Mouse (Mus musculus) Muller cell, postnatal 12 days (primary cell): ENCODE measurements around the gene Lcp1.

ENCODE experiments used
- DNase-seq: peaks from one replicate; pipeline ENCODE4 v3.0.0-alpha.2; 2015; ENCODE audit errors: inconsistent ontology term

Gene Lcp1

DNA sequence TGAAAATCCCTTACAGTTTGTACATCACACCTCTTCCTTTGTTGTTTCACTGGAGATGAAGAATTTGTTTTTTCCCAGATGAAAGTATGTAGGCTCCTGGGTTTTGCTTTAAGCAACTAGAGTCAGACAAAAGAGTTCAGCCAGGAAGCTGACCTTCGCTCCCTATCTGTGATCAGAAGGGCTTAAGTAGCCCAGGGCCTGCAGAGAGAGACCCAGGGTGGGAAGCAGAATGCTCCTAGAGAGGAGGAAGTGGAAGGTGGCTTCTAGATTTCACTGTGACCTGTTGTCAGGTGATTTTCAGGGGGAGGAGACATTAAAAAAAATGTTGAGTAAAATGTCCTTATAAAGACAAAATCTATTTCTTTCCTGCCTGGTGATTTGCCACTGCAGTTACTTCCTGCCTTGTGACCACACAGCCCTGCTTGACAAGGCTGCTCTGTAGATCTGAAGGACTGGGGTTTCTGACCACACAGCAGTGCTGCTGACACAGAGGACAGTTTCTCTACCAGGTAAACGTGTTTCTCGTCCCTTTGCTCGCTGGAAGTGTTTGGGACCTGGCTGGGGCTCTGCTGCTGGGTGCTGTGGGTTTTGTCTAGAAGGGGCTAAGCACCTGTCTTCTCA lies 45.6 kb downstream of the Lcp1 start:
- DNase-seq = no peak

DNA sequence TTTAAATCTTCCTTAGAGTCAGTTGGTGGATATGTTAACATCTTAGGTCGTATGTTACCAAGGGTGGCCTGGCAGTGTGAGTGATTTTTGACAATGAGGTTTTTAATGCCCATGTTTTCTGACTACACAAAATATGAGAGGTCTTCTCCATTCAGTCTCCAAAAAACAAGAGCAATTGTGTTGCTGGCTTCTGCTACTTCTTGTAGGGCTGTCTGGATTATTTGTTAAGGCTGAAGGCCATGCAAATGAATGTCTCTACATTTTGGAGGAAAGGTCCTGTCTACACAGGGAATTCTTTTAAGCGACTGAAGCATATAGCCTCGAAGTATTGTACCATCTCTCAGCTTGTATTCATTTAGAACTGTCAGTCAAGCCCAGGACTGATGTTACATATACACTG lies 46.5 kb downstream of the Lcp1 start:
- DNase-seq = no peak

DNA sequence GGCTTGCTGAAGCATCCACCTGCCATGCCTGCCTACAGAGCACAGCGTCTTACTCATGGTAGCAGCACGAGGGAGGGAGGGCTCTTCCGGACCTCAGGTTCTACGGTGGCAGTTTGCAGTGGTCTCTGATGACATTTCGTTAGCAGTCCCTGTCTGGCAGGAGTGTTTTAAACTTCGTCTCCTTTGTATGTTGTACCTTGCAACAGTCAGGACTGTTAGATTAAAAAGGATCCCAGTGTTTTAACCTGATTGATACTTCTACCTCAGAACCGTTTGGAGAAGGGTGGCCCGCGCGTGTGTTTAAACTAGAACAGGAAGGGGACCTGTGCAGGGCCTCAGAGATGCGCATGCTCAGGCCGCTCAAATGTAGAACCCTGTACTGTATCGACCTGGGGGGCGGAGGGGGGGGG lies 47.5 kb downstream of the Lcp1 start:
- no peak for DNase-seq

DNA sequence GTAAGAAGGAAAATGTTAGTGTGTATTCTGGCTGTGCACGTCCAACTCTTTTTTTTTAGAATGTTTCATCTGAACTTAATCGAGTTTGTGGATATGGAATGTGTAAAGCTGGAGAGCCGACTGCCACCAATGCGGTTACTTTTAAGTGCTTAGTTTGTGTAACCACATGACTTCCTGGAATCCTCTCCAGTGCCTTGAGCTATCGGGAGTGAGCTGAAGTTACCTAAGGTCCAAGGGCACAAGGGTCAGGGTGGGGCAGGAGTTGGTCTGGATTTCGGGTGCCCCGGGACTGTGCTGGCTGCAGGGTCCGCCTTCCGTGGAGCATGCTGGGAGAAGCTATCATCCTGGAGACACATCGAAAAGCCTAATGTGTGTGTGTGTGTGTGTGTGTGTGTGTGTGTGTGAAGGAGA lies 47.9 kb downstream of the Lcp1 start:
- no peak for DNase-seq

DNA sequence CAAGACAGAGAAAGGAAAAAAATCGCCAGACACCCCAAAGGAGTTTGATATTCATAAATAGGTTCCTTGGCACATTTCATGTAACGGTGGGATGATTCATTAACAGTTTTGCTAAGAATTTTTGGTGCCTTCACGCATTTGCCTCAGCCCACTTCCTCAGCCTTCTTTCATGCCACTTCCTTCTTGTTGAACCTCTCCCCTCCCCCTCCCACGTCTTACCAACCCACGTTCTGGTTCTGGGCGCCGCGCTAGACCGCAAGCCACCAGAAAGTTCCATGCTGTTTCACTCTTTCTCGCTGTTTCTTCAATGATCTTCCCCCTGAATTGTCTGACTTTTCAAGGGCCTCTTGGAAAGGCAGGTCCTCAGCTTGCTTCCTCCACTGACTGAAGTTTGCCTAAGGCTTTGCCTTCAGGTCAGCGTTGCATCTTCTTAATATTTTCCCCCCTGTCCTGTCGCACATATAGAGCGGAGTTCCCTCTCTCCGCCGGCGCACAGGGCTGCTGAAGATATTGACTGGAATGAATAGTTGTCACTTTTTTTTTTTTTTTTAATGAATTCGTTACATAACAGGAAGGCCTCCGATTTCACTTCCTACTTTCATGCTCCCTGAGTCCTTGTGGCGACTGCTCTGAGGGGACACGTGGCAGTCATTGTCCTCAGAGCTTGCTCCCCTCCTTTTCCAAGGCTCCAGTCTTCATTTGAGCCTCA lies 48.5 kb downstream of the Lcp1 start:
- peak; percentile 11 for DNase-seq

DNA sequence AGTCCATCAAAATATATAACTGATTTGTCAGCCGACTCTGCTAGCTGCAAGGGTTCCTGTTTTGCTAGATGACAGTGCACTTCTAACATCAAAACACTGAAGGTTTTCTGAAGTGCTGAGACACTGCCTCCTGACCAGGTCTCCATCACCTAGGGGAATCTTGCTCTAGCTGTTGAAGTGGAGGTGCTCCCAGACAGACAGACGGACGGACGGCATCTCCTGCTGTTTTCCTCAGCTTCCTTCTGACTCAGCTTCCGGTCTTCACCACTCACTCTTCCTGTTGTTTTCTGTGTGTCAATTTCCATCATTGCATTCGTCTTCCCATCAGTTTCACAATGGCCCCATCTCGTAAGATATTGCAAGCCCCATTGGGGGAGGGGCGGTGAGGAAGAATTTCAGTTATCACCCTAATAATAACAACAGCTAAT lies 49.7 kb downstream of the Lcp1 start:
- no peak for DNase-seq

DNA sequence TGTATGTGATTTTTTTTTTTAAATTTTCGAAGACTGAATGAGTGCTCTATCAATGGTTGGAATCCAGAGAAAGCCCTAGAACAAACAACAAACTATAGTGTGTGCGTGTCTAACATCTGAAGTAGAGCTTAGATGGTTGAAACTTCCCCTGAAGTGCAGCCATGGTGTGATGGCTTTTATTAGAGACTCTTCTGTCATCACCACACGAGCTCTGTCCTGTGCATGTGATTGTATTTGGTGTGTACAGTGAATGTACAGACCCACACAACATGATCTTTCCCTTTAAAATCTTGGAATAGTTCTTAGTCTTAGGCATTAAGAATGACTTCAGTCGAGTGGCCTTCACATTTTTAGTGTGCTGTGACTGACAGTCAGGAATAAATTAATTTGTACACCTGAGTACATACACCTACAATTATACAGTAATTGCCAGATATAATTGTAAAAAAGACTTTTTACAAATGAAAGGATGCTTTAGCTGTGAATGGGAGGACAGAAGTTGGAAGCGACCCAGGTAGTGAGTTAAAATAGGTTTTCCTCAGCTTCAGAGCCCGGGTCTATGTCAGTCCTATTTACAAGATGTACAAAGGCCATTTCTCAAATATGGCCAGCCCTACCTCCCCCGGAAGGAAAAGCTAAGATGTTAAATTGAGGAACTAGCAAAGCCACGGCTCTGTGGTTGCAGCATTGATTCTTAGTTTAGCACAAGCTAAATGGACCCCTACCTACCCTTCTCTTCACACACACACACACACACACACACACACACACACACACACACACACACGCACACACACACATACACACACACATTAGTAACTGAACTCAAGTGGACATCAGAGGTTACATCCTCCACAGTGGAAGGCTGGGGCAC lies 50.4 kb downstream of the Lcp1 start:
- DNase-seq = no peak

- DNase-seq = no peak
Measured at GRCm38 (mm10) chr14:75182378-75182777, 51.5 kb downstream of the Lcp1 start.

GRCm38 (mm10) chr14:75182831-75183230 lies 51.9 kb downstream of the Lcp1 start:
- no peak for DNase-seq

GRCm38 (mm10) chr14:75184069-75184790 lies 53.3 kb downstream of the Lcp1 start:
- no peak for DNase-seq

DNA sequence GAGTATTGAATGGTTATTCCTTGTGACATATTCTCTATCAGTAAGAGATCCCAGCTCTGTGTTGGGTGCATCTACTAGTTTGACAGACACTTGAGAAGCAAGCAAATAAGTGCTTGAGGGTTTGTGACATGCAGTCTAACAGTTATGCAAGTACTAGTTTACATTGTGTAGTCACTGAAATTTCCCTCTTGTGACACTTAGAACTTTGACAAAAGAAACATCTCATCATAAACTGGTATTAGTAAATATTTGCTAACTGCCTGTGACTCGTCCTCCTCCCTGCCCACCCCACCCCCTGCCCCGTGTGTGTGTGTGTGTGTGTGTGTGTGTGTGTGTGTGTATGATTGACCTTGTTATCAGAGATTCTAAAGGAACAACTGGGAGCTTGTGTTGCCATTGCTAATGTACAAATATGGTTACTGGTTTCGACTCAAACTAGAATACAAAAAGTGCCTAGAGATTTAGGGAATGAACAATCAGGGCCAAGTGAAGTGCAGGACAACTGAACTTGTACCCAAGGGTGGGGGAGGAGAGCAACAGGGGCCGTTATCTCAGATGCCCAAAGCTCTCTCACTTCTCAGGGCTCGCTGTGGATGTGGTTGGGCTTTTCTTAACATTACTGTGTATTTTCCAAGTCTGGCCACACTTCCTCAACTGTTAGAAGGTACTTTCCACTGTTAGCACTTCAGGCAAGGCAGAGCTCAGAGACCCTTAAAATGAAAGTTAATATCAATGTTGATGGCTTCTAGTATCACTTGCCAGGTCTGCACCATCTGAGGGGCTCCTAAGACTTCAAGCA lies 55.1 kb downstream of the Lcp1 start:
- no peak for DNase-seq

- no peak for DNase-seq
Measured at GRCm38 (mm10) chr14:75186858-75187415, 56.0 kb downstream of the Lcp1 start.

DNA sequence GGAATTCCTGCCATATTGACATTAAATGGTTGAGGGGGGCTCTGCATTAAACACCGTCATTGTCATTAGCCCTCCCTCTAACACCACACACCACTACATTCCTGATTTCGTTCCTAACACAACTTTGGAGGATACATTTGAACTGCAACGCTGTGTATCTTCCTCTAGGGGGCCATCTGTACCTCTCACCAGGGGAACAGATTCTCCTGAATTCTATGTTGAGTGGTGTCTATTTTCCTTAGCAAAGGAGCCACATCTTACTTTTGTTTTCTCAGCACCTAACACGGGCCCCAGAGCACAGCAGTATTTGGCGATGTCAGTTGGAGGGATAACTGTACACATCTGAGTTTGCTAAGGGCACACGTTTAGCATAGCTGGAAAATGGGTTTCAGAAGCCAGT lies 57.6 kb downstream of the Lcp1 start:
- DNase-seq = no peak

DNA sequence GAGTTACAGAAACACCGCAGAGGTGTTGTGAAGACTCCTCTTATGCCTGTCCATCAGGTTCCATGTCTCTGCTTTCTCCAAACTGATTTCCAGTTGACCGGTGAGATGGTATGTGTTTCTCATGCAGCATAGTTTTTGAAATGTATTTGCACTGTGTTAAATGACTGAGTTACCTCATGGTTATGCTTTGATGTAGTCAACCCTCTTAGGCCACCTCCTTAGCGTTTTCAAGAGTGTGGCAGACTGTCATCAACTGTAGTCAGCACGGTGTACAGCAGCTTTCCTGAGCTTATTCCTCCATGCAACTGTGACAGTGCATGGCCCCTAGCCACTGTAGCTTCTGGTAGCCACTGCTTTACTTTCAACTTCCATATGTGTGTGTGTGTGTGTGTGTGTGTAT lies 58.1 kb downstream of the Lcp1 start:
- no peak for DNase-seq

- DNase-seq = no peak
Measured at GRCm38 (mm10) chr14:75190683-75191082, 59.8 kb downstream of the Lcp1 start.

- DNase-seq = no peak
Measured at GRCm38 (mm10) chr14:75192427-75192826, 61.5 kb downstream of the Lcp1 start.

DNA sequence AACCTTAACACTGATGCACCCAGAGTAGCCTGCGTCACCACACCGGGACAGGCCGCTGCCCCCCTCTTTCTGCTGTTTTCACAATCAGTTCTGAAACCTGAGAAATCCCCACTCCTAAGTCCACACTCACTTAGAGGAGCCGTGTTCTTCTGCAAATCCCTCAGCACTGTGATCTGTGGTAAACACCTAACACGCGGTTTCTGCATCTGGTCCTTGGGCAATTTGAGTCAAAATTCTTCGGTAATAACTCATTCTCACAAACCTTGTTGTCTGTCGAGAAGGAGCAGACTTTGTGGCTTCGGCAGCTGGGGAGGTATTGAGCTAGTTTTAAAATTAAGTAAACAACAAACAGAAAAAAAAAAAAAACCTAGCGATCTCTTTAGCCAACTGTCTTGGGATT lies 62.0 kb downstream of the Lcp1 start:
- DNase-seq = no peak

DNA sequence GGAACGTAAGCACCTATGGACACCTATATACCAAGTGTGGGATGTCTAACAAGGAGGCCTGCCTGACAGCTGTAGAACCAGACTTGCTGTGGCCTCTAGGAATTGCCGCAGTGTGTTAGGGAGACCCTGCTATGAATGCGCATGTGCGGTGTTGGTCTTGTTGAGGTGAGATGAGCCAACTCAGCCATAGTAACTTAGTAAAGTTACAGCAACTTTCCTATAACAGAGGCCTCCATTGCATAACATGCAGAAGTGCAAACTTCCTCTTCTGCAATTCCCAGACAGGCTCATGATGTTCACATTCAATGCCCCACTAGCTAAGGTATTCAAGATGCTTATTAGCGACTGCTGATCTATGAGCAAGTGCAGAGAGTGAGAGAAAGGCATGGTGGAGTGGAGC lies 64.6 kb downstream of the Lcp1 start:
- DNase-seq = no peak

GRCm38 (mm10) chr14:75197027-75197426 lies 66.1 kb downstream of the Lcp1 start:
- peak; percentile 13 for DNase-seq

DNA sequence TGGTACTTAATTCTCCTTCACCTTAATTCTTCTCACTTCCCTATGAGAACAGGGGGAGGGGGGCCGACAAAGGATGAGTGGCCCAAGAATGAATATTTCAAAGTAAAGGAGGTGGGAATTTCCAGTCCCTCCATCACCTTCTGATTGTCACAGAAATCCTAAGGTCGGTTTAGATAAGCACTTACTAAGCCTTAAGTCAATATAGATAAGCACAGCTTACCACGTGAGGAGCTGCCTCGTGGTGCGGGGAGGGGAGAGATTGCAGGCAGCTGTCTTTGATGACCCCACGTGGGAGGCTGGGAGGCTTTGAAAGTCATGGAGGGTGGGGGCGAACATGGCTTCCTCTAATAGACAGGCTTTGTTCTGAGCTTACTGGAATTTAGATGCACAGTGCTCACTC lies 66.8 kb downstream of the Lcp1 start:
- DNase-seq = no peak
